Mouse (Mus musculus): ENCODE data around the gene Pam. TPM values are rescaled to one million over a fixed set of nuclear protein-coding genes. Genes with fewer than 3 reads are reported as not detected.

The Pam gene
- polyA plus RNA-seq, 1 experiment from 2014 or later: 65.9 TPM

- no peak overlapping the region for H3K27ac ChIP-seq (ENCODE audit: low read depth, low read length)
These were observed 30.8 kb upstream of the Pam start for GRCm38 (mm10) chr1:98126268-98126667.

GRCm38 (mm10) chr1:98124727-98125126, 29.3 kb upstream of the Pam start:
- Histone ChIP-seq H3K9me3 (ENCODE audit: control insufficient read depth) (no peaks in the 10 kb centered on the region), H3K4me3 (ENCODE audit: low read depth, low read length) (no peak overlapping the region), H3K9ac (ENCODE audit: low read depth, low read length) (no peak overlapping the region), H3K4me1 (replicated peaks; ENCODE audit: control insufficient read depth, insufficient read depth, low read length) (no peaks in the 10 kb centered on the region; the same call in 1 of the 2 replicates), H3K36me3 (ENCODE audit: control insufficient read depth, insufficient read depth) (no peaks in the 10 kb centered on the region), H3K27me3 (replicated peaks; ENCODE audit: control insufficient read depth, insufficient read depth, low read length) (no peaks in the 10 kb centered on the region), H3K27ac (ENCODE audit: low read depth, low read length) (no peak overlapping the region), H3K4me2 (replicated peaks; ENCODE audit: low read depth) (no peak overlapping the region)
- TF ChIP-seq CTCF (IDR thresholded peaks at IDR 0.05; ENCODE audit: low read depth): no peak
- ATAC-seq: no peak
- 62% methylated on average over 1 of the region's 1 CpGs for whole genome bisulfite sequencing

More at GRCm38 (mm10) chr1:98126268-98126667, 30.8 kb upstream of the Pam start:
- Histone ChIP-seq H3K4me2 (replicated peaks; ENCODE audit: low read depth) (no peak overlapping the region), H3K4me3 (ENCODE audit: low read depth, low read length) (no peak overlapping the region), H3K9me3 (ENCODE audit: control insufficient read depth) (no peaks in the 10 kb centered on the region), H3K9ac (ENCODE audit: low read depth, low read length) (no peak overlapping the region), H3K27me3 (replicated peaks; ENCODE audit: control insufficient read depth, insufficient read depth, low read length) (no peaks in the 10 kb centered on the region), H3K36me3 (ENCODE audit: control insufficient read depth, insufficient read depth) (no peaks in the 10 kb centered on the region), H3K4me1 (replicated peaks; ENCODE audit: control insufficient read depth, insufficient read depth, low read length) (peaks cover 9% of the 10 kb centered on the region; the same call in 1 of the 2 replicates)
- WGBS: 86% methylated on average over 3 of the region's 3 CpGs
- no peak for ATAC-seq
- no peak for TF ChIP-seq CTCF (IDR thresholded peaks at IDR 0.05; ENCODE audit: low read depth)

- H3K9ac ChIP-seq (ENCODE audit: low read depth, low read length): no peak overlapping the region
- WGBS: 63% methylated on average over 6 of the region's 6 CpGs
- ATAC-seq: no peak
These were observed 24.1 kb upstream of the Pam start for GRCm38 (mm10) chr1:98119595-98119994.

DNA sequence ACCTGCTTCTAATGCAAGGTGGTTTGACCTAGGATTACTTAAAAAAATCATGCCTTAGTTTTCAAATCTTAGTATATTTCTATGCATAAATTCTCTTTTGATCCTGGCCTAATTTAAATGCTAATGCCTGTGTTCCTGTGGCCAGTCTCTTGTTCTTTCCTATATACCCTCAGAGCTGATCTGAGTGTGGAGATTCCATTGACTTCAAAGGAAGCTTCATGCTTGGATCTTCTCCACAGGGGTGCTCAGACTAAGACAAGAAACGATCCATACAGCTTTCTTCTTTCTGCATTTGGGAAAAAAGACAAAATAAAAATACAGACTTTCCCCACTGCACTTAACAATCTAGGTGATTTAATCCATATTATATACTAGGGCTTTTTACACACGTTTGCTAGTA, 12.2 kb upstream of the Pam start:
- Histone ChIP-seq H3K4me2 (replicated peaks; ENCODE audit: low read depth) (no peak overlapping the region), H3K27ac (ENCODE audit: low read depth, low read length) (no peak overlapping the region), H3K4me3 (ENCODE audit: low read depth, low read length) (no peak overlapping the region), H3K4me1 (replicated peaks; ENCODE audit: control insufficient read depth, insufficient read depth, low read length) (no peaks in the 10 kb centered on the region), H3K27me3 (replicated peaks; ENCODE audit: control insufficient read depth, insufficient read depth, low read length) (no peaks in the 10 kb centered on the region), H3K36me3 (ENCODE audit: control insufficient read depth, insufficient read depth) (no peaks in the 10 kb centered on the region), H3K9me3 (ENCODE audit: control insufficient read depth) (no peaks in the 10 kb centered on the region), H3K9ac (ENCODE audit: low read depth, low read length) (no peak overlapping the region)
- no peak for TF ChIP-seq CTCF (IDR thresholded peaks at IDR 0.05; ENCODE audit: low read depth)
- WGBS: 65% methylated on average over 2 of the region's 2 CpGs
- ATAC-seq: no peak

More at GRCm38 (mm10) chr1:98119595-98119994, 24.1 kb upstream of the Pam start:
- H3K4me1 ChIP-seq (replicated peaks; ENCODE audit: control insufficient read depth, insufficient read depth, low read length): no peaks in the 10 kb centered on the region
- no peak overlapping the region for H3K27ac ChIP-seq (ENCODE audit: low read depth, low read length)
- no peaks in the 10 kb centered on the region for H3K9me3 ChIP-seq (ENCODE audit: control insufficient read depth)
- no peak for TF ChIP-seq CTCF (IDR thresholded peaks at IDR 0.05; ENCODE audit: low read depth)
- H3K4me2 ChIP-seq (replicated peaks; ENCODE audit: low read depth): no peak overlapping the region
- H3K36me3 ChIP-seq (ENCODE audit: control insufficient read depth, insufficient read depth): no peaks in the 10 kb centered on the region
- no peaks in the 10 kb centered on the region for H3K27me3 ChIP-seq (replicated peaks; ENCODE audit: control insufficient read depth, insufficient read depth, low read length)
- H3K4me3 ChIP-seq (ENCODE audit: low read depth, low read length): no peak overlapping the region

DNA sequence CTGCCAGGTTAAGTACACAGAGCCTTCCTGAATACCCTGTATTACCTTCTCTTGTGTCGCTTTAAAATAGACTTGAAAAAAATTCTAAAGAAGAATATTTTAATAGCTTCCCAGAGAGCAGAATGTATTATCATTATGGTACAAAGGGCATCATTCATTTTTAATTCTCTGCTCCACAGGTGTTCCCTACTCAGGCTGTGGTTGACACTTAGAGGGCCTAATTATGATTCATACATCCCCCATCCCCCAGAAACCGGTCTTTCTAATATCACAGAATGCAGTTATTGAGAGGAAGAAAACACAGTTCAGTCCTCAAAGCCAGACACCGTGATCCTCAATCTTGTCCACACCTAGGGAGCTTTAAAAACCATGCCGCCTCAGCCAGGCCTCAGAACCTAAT, 4.0 kb upstream of the Pam start:
- no peak for ATAC-seq
- TF ChIP-seq CTCF (IDR thresholded peaks at IDR 0.05; ENCODE audit: low read depth): no peak
- no peak overlapping the region for H3K4me3 ChIP-seq (ENCODE audit: low read depth, low read length)
- no peaks in the 10 kb centered on the region for H3K36me3 ChIP-seq (ENCODE audit: control insufficient read depth, insufficient read depth)
- H3K4me2 ChIP-seq (replicated peaks; ENCODE audit: low read depth): no peak overlapping the region
- H3K9me3 ChIP-seq (ENCODE audit: control insufficient read depth): no peaks in the 10 kb centered on the region
- H3K27me3 ChIP-seq (replicated peaks; ENCODE audit: control insufficient read depth, insufficient read depth, low read length): no peaks in the 10 kb centered on the region
- no peak overlapping the region for H3K27ac ChIP-seq (ENCODE audit: low read depth, low read length)
- WGBS: 76% methylated on average over 4 of the region's 4 CpGs
- H3K4me1 ChIP-seq (replicated peaks; ENCODE audit: control insufficient read depth, insufficient read depth, low read length): no peaks in the 10 kb centered on the region; the same call in 1 of the 2 replicates
- H3K9ac ChIP-seq (ENCODE audit: low read depth, low read length): no peak overlapping the region

GRCm38 (mm10) chr1:98097957-98098729, 2.7 kb upstream of the Pam start:
- ATAC-seq: no peak
- 94% methylated on average over 11 of the region's 11 CpGs for WGBS

More at GRCm38 (mm10) chr1:98097957-98098729, 2.7 kb upstream of the Pam start:
- Histone ChIP-seq H3K9me3 (ENCODE audit: control insufficient read depth) (no peaks in the 10 kb centered on the region), H3K27ac (ENCODE audit: low read depth, low read length) (no peak overlapping the region), H3K36me3 (ENCODE audit: control insufficient read depth, insufficient read depth) (no peaks in the 10 kb centered on the region), H3K4me2 (replicated peaks; ENCODE audit: low read depth) (no peak overlapping the region), H3K27me3 (replicated peaks; ENCODE audit: control insufficient read depth, insufficient read depth, low read length) (no peaks in the 10 kb centered on the region), H3K9ac (ENCODE audit: low read depth, low read length) (no peak overlapping the region), H3K4me3 (ENCODE audit: low read depth, low read length) (no peak overlapping the region), H3K4me1 (replicated peaks; ENCODE audit: control insufficient read depth, insufficient read depth, low read length) (no peaks in the 10 kb centered on the region; the same call in 1 of the 2 replicates)
- no peak for TF ChIP-seq CTCF (IDR thresholded peaks at IDR 0.05; ENCODE audit: low read depth)
